Mouse (Mus musculus) ovary, postnatal 10 days (tissue): ENCODE data around the gene Kdm2b.

Experiments used
- DNase-seq: peaks from one replicate; pipeline ENCODE4 v3.0.0; 2022; ENCODE audit warnings: low spot score

The Kdm2b gene

GRCm38 (mm10) chr5:122927092-122927491 lies 62.5 kb downstream of the Kdm2b start:
- DNase-seq = no peak

GRCm38 (mm10) chr5:122926341-122926740 lies 63.3 kb downstream of the Kdm2b start:
- no peak for DNase-seq

- DNase-seq = peak; percentile 27
Measured at GRCm38 (mm10) chr5:122925534-122925958, 64.1 kb downstream of the Kdm2b start.

- DNase-seq = no peak
Measured at GRCm38 (mm10) chr5:122923871-122924465, 65.7 kb downstream of the Kdm2b start.

GRCm38 (mm10) chr5:122921941-122922340 lies 67.7 kb downstream of the Kdm2b start:
- DNase-seq = no peak

- DNase-seq = no peak
Measured at GRCm38 (mm10) chr5:122920557-122920956, 69.1 kb downstream of the Kdm2b start.

GRCm38 (mm10) chr5:122917982-122918711 lies 71.5 kb downstream of the Kdm2b start:
- DNase-seq = no peak

- no peak for DNase-seq
Measured at GRCm38 (mm10) chr5:122916147-122916546, 73.5 kb downstream of the Kdm2b start.

GRCm38 (mm10) chr5:122912863-122913262 lies 76.8 kb downstream of the Kdm2b start:
- no peak for DNase-seq

- DNase-seq = no peak
Measured at GRCm38 (mm10) chr5:122909481-122909880, 80.1 kb downstream of the Kdm2b start.

- DNase-seq = no peak
Measured at GRCm38 (mm10) chr5:122908001-122908400, 81.6 kb downstream of the Kdm2b start.

- no peak for DNase-seq
Measured at GRCm38 (mm10) chr5:122907182-122907581, 82.4 kb downstream of the Kdm2b start.

- no peak for DNase-seq
Measured at GRCm38 (mm10) chr5:122903165-122903564, 86.5 kb downstream of the Kdm2b start.

GRCm38 (mm10) chr5:122902228-122902627 lies 87.4 kb downstream of the Kdm2b start:
- no peak for DNase-seq

GRCm38 (mm10) chr5:122901666-122902065 lies 88.0 kb downstream of the Kdm2b start:
- DNase-seq = no peak

GRCm38 (mm10) chr5:122901179-122901578 lies 88.4 kb downstream of the Kdm2b start:
- no peak for DNase-seq

- DNase-seq = no peak
Measured at GRCm38 (mm10) chr5:122900558-122901171, 89.0 kb downstream of the Kdm2b start.

- peak; percentile 70 for DNase-seq
Measured at GRCm38 (mm10) chr5:122899777-122900557, 89.7 kb downstream of the Kdm2b start.

GRCm38 (mm10) chr5:122898963-122899776 lies 90.5 kb downstream of the Kdm2b start:
- DNase-seq = no peak

- DNase-seq = no peak
Measured at GRCm38 (mm10) chr5:122898153-122898552, 91.5 kb downstream of the Kdm2b start.

- DNase-seq = no peak
Measured at GRCm38 (mm10) chr5:122894821-122895220, 94.8 kb downstream of the Kdm2b start.
